Mouse (Mus musculus): ENCODE measurements around the gene Zfp692. TPM values are rescaled to one million over a fixed set of nuclear protein-coding genes. Genes with fewer than 3 reads are reported as not detected.

Zfp692 gene
- total RNA-seq, 2 experiments from 2014 or later, result 31.4 to 31.9 TPM

Other genes starting within 250 kb of the Zfp692 start
- gene Gm12248, start 213.9 kb upstream of the Zfp692 start, total RNA-seq (2021), result not detected
- gene Cnot8, start 202.9 kb upstream of the Zfp692 start, total RNA-seq (2021), result 10 to 100 TPM; 50.9 to 52.2 TPM
- gene Gemin5, start 138.5 kb upstream of the Zfp692 start, total RNA-seq (2021), result 10 to 100 TPM; 16.8 to 19.7 TPM
- gene Mrpl22, start 135.4 kb upstream of the Zfp692 start, total RNA-seq (2021), result 10 to 100 TPM; 35.7 to 41.5 TPM
- gene Igtp, start 107.5 kb upstream of the Zfp692 start, total RNA-seq (2021), result 1 to 10 TPM; 3.6 to 4.2 TPM
- gene Irgm2, start 107.5 kb upstream of the Zfp692 start, total RNA-seq (2021), result 1 to 10 TPM; 2.2 to 2.8 TPM
- gene 4930438A08Rik, start 32.3 kb upstream of the Zfp692 start, total RNA-seq (2021), result not detected
- gene Zfp672, start 23.3 kb downstream of the Zfp692 start, total RNA-seq (2021), result 10 to 100 TPM; 46.2 to 49.7 TPM
- gene Sh3bp5l, start 23.7 kb downstream of the Zfp692 start, total RNA-seq (2021), result 10 to 100 TPM; 53.5 to 59.2 TPM
- gene Lypd8, start 72.0 kb downstream of the Zfp692 start, total RNA-seq (2021), result not detected
- not detected for gene 1810065E05Rik, start 114.0 kb downstream of the Zfp692 start, total RNA-seq (2021)
- gene Gm12253, start 125.5 kb downstream of the Zfp692 start, total RNA-seq (2021), result not detected
- not detected for gene Lypd9, start 145.9 kb downstream of the Zfp692 start, total RNA-seq (2021)
- not detected for gene Olfr30, start 155.2 kb downstream of the Zfp692 start, total RNA-seq (2021)
- gene Olfr332, start 185.5 kb downstream of the Zfp692 start, total RNA-seq (2021), result not detected
- gene Olfr331, start 195.5 kb downstream of the Zfp692 start, total RNA-seq (2021), result not detected
- gene Olfr330, start 227.8 kb downstream of the Zfp692 start, total RNA-seq (2021), result not detected
- gene Olfr329-ps, start 239.4 kb downstream of the Zfp692 start, total RNA-seq (2021), result not detected
- gene Olfr328, start 248.6 kb downstream of the Zfp692 start, total RNA-seq (2021), result under 1 TPM; 0.12 to 0.27 TPM

Data from left cerebral cortex, adult 2 months (tissue).